Mouse (Mus musculus): ENCODE measurements around the gene Fam71e2. TPM values are rescaled to one million over a fixed set of nuclear protein-coding genes. Genes with fewer than 3 reads are reported as not detected.

Gene Fam71e2
- polyA plus RNA-seq, 1 experiment: not detected

DNA sequence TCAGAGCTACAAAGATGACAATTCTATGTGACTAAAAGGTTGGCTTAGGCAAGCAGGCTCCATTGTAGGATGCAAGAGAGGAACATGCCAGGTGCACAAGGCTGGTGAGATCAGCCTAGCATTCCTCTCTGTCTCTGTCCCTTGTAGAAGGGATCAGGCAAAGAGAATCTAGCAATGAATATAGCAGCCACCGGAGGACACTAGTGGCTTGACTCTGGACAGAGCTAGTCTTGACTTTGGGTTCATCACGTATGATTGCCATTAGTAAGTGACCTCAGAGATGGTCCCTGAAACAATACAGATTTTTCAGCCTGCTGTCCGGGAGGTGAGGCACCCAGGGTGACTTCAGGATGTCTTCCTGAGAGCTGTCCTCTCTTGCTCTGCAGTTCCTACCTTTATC is 58.5 kb downstream of the Fam71e2 start:
- no peaks in the 10 kb centered on the region for H3K79me2 ChIP-seq (ENCODE audit: control insufficient read depth, insufficient read depth)
- TF ChIP-seq CEBPB (IDR thresholded peaks at IDR 0.05; ENCODE audit: insufficient read depth, poor library complexity, severe bottlenecking): no peak
- TF ChIP-seq REST (IDR thresholded peaks at IDR 0.05; ENCODE audit: insufficient read depth, insufficient read length): no peak
- TF ChIP-seq SRF (IDR thresholded peaks at IDR 0.05; ENCODE audit: control insufficient read depth, insufficient read length, low read depth): no peak
- no peak for TF ChIP-seq TCF3 (IDR thresholded peaks at IDR 0.05; ENCODE audit: insufficient read length, low read depth)
- TF ChIP-seq USF1 (IDR thresholded peaks at IDR 0.05; ENCODE audit: low read depth): no peak
- no peak for TF ChIP-seq MYOG (IDR thresholded peaks at IDR 0.05; ENCODE audit: control insufficient read depth in 1 of 3, insufficient read depth in 1 of 3, insufficient read length in 2 of 3, low read depth in 2 of 3)
- no peak for TF ChIP-seq MAX (IDR thresholded peaks at IDR 0.05; ENCODE audit: low read depth)
- TF ChIP-seq POLR2A (IDR thresholded peaks at IDR 0.05; ENCODE audit: insufficient read length, low read depth): no peak
- no peak for TF ChIP-seq E2F4 (IDR thresholded peaks at IDR 0.05; ENCODE audit: insufficient read depth)
- no peak for TF ChIP-seq POLR2AphosphoS2 (IDR thresholded peaks at IDR 0.05; ENCODE audit: insufficient read length, low read depth)
- no peak for TF ChIP-seq TCF12 (IDR thresholded peaks at IDR 0.05; ENCODE audit: insufficient read depth, poor library complexity, severe bottlenecking)
- TF ChIP-seq MYOD1 (IDR thresholded peaks at IDR 0.05; ENCODE audit: control insufficient read depth in 1 of 3, insufficient read length in 2 of 3, low read depth in 2 of 3): no peak
- no peaks in the 10 kb centered on the region for H3K27me3 ChIP-seq (ENCODE audit: control insufficient read depth, insufficient read depth, insufficient read length)
- H3ac ChIP-seq (ENCODE audit: control insufficient read depth, insufficient read length): no peak overlapping the region
- no peaks in the 10 kb centered on the region for H3K36me3 ChIP-seq (ENCODE audit: control insufficient read depth, insufficient read depth)
- H3K4me2 ChIP-seq (ENCODE audit: low read depth): no peak overlapping the region
- H3K4me3 ChIP-seq: no peak overlapping the region

DNA sequence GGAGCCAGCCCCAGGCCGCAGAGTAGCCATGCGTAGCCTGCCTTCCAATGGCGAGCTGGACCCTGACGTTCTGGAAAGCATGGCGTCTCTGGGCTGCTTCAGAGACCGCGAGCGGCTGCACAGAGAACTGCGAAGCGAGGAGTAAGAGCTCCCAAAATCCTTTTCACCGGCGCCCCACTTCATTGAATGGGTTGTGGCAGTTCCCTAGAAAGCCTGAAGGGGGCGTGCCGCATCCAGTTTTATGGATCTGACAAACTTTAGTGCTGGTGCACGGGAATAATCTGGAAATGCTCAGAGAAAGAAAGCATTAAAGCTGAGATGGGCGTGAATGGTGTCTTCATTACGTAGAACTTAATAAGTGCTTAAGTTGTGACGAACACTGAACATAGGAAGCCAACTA is 66.0 kb downstream of the Fam71e2 start:
- Histone ChIP-seq H3K4me3 (no peak overlapping the region), H3K27me3 (ENCODE audit: control insufficient read depth, insufficient read depth, insufficient read length) (no peaks in the 10 kb centered on the region), H3K4me2 (ENCODE audit: low read depth) (no peak overlapping the region), H3ac (ENCODE audit: control insufficient read depth, insufficient read length) (no peak overlapping the region), H3K79me2 (ENCODE audit: control insufficient read depth, insufficient read depth) (no peaks in the 10 kb centered on the region), H3K36me3 (ENCODE audit: control insufficient read depth, insufficient read depth) (no peaks in the 10 kb centered on the region)
- TF ChIP-seq TCF3 (IDR thresholded peaks at IDR 0.05; ENCODE audit: insufficient read length, low read depth) (no peak), USF1 (IDR thresholded peaks at IDR 0.05; ENCODE audit: low read depth) (no peak), SRF (IDR thresholded peaks at IDR 0.05; ENCODE audit: control insufficient read depth, insufficient read length, low read depth) (no peak), MYOG (IDR thresholded peaks at IDR 0.05; ENCODE audit: control insufficient read depth in 1 of 3, insufficient read depth in 1 of 3, insufficient read length in 2 of 3, low read depth in 2 of 3) (no peak), CEBPB (IDR thresholded peaks at IDR 0.05; ENCODE audit: insufficient read depth, poor library complexity, severe bottlenecking) (no peak), TCF12 (IDR thresholded peaks at IDR 0.05; ENCODE audit: insufficient read depth, poor library complexity, severe bottlenecking) (no peak), MAX (IDR thresholded peaks at IDR 0.05; ENCODE audit: low read depth) (no peak), E2F4 (IDR thresholded peaks at IDR 0.05; ENCODE audit: insufficient read depth) (no peak), REST (IDR thresholded peaks at IDR 0.05; ENCODE audit: insufficient read depth, insufficient read length) (no peak), POLR2AphosphoS2 (IDR thresholded peaks at IDR 0.05; ENCODE audit: insufficient read length, low read depth) (no peak), POLR2A (IDR thresholded peaks at IDR 0.05; ENCODE audit: insufficient read length, low read depth) (no peak), MYOD1 (IDR thresholded peaks at IDR 0.05; ENCODE audit: control insufficient read depth in 1 of 3, insufficient read length in 2 of 3, low read depth in 2 of 3) (no peak)

Other genes with a start within 250 kb of the Fam71e2 start
- gene Tnni3, start 247.1 kb downstream of the Fam71e2 start, polyA plus RNA-seq (2012; fragmentation: generic; extraction: Trizol): 13.3 TPM
- gene Dnaaf3, start 238.8 kb downstream of the Fam71e2 start, polyA plus RNA-seq (2012; fragmentation: generic; extraction: Trizol): 2.2 TPM
- gene Syt5, start 223.8 kb downstream of the Fam71e2 start, polyA plus RNA-seq (2012; fragmentation: generic; extraction: Trizol): 0.22 TPM
- not detected for gene Ptprh, start 167.3 kb downstream of the Fam71e2 start, polyA plus RNA-seq (2012; fragmentation: generic; extraction: Trizol)
- gene Tmem86b, start 139.9 kb downstream of the Fam71e2 start, polyA plus RNA-seq (2012; fragmentation: generic; extraction: Trizol): 2.2 TPM
- 46.1 TPM for gene Ppp6r1, start 112.3 kb downstream of the Fam71e2 start, polyA plus RNA-seq (2012; fragmentation: generic; extraction: Trizol)
- 67.5 TPM for gene Hspbp1, start 86.2 kb downstream of the Fam71e2 start, polyA plus RNA-seq (2012; fragmentation: generic; extraction: Trizol)
- 7.0 TPM for gene Brsk1, start 80.7 kb downstream of the Fam71e2 start, polyA plus RNA-seq (2012; fragmentation: generic; extraction: Trizol)
- gene Tmem150b, start 46.1 kb downstream of the Fam71e2 start, polyA plus RNA-seq (2012; fragmentation: generic; extraction: Trizol): 0.04 TPM
- gene Kmt5c, start 31.2 kb downstream of the Fam71e2 start, polyA plus RNA-seq (2012; fragmentation: generic; extraction: Trizol): 19.2 TPM
- 0.19 TPM for gene Cox6b2, start 18.2 kb downstream of the Fam71e2 start, polyA plus RNA-seq (2012; fragmentation: generic; extraction: Trizol)
- 0.56 TPM for gene Il11, start 11.6 kb upstream of the Fam71e2 start, polyA plus RNA-seq (2012; fragmentation: generic; extraction: Trizol)
- gene Tmem190, start 11.6 kb upstream of the Fam71e2 start, polyA plus RNA-seq (2012; fragmentation: generic; extraction: Trizol): not detected
- gene Tmem238, start 18.4 kb upstream of the Fam71e2 start, polyA plus RNA-seq (2012; fragmentation: generic; extraction: Trizol): 7.1 TPM
- gene Rpl28, start 21.6 kb upstream of the Fam71e2 start, polyA plus RNA-seq (2012; fragmentation: generic; extraction: Trizol): 3,329 TPM
- gene Ube2s, start 41.3 kb upstream of the Fam71e2 start, polyA plus RNA-seq (2012; fragmentation: generic; extraction: Trizol): 261 TPM
- not detected for gene Shisa7, start 73.4 kb upstream of the Fam71e2 start, polyA plus RNA-seq (2012; fragmentation: generic; extraction: Trizol)
- gene Isoc2b, start 99.0 kb upstream of the Fam71e2 start, polyA plus RNA-seq (2012; fragmentation: generic; extraction: Trizol): 0.65 TPM
- gene Isoc2a, start 105.9 kb upstream of the Fam71e2 start, polyA plus RNA-seq (2012; fragmentation: generic; extraction: Trizol): 3.3 TPM
- gene Gm36210, start 135.2 kb upstream of the Fam71e2 start, polyA plus RNA-seq (2012; fragmentation: generic; extraction: Trizol): not detected
- 8.0 TPM for gene Zfp628, start 143.9 kb upstream of the Fam71e2 start, polyA plus RNA-seq (2012; fragmentation: generic; extraction: Trizol)
- gene Nat14, start 150.7 kb upstream of the Fam71e2 start, polyA plus RNA-seq (2012; fragmentation: generic; extraction: Trizol): 3.1 TPM
- gene Ssc5d, start 154.5 kb upstream of the Fam71e2 start, polyA plus RNA-seq (2012; fragmentation: generic; extraction: Trizol): 13.6 TPM
- 7.1 TPM for gene Sbk2, start 193.1 kb upstream of the Fam71e2 start, polyA plus RNA-seq (2012; fragmentation: generic; extraction: Trizol)
- gene Sbk3, start 199.9 kb upstream of the Fam71e2 start, polyA plus RNA-seq (2012; fragmentation: generic; extraction: Trizol): 0.34 TPM
- 16.3 TPM for gene Zfp579, start 224.9 kb upstream of the Fam71e2 start, polyA plus RNA-seq (2012; fragmentation: generic; extraction: Trizol)
- 15.7 TPM for gene Zfp524, start 243.1 kb upstream of the Fam71e2 start, polyA plus RNA-seq (2012; fragmentation: generic; extraction: Trizol)
- 22.8 TPM for gene Fiz1, start 243.4 kb upstream of the Fam71e2 start, polyA plus RNA-seq (2012; fragmentation: generic; extraction: Trizol)
- gene Gm44973, start 244.2 kb upstream of the Fam71e2 start, polyA plus RNA-seq (2012; fragmentation: generic; extraction: Trizol): not detected
- gene Zfp865, start 249.1 kb upstream of the Fam71e2 start, polyA plus RNA-seq (2012; fragmentation: generic; extraction: Trizol): 18.1 TPM
- gene Ccdc106, start 249.3 kb upstream of the Fam71e2 start, polyA plus RNA-seq (2012; fragmentation: generic; extraction: Trizol): 0.19 TPM